8 mouse cellular contexts compared by ENCODE assay signal in the genomic region with DNA sequence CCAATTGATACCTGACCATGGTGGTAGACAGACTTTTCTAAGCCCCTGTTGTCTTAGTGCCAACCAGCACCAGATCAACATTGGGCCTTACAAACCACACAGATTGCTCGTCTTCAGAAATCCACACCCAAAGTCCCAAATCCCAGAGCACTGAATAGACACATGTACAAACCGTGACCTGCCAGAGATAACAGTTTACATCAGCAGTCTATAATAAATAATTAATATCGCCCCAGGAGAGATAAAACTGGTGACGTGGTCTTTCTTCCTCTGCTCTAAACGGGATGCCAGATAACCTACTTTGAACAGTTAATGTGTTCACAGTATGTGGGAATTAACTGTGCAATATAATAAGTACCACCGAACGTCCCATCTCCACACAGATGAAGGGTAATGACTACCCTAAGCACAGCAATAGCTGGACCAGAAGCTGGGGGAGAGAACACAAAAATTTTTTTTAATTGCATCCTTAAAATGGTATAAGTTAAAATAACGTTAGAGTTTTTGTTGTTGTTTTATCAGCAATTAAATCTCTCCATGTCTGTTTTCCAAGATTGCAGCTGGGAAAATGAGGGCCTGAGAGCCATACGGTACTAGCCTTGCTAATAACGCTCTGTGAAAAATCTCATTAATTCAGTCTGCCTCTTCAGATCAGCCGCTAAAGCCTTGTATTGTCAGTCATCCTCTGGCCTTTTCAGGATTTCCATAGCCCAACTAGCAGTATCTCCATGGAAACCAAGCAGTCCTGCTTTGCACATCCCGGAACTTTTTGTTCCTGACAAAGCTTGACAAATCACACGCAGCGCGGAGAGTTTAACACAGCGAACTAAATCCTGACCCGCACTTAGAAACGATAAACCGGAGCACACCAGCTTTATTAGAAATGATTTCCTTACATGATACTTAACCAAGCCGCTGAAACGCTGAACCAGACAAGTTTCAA.
DNase-seq lines count a peak whose midpoint lies in the region; ATAC-seq and TF ChIP-seq lines count a peak whose summit lies in the region.

No protein-coding gene starts in this region.

- H3K4me1 ChIP-seq in forebrain, embryonic 16.5 days (replicated peaks; ENCODE audit: control insufficient read depth, insufficient read depth, low read length) = peaks cover 37% of the 10 kb centered on the region
- peaks cover 16% of the 10 kb centered on the region for H3K4me1 ChIP-seq in hindbrain, postnatal 0 days (ENCODE audit: insufficient read depth, low read length)
- H3K4me1 ChIP-seq in stomach, embryonic 16.5 days (ENCODE audit: control insufficient read depth, insufficient read depth, low read length) = peaks cover 4% of the 10 kb centered on the region; the same call in 1 of the 2 replicates
- peaks cover 7% of the 10 kb centered on the region for H3K4me1 ChIP-seq in thymus, adult 2 months (replicated peaks; ENCODE audit: control insufficient read depth, insufficient read depth, low read length)

- H3K9ac ChIP-seq in forebrain, embryonic 16.5 days (replicated peaks; ENCODE audit: low read depth, low read length) = peak overlapping the region; percentile 35
- no peak overlapping the region for H3K9ac ChIP-seq in hindbrain, postnatal 0 days (replicated peaks; ENCODE audit: low read length)
- H3K9ac ChIP-seq in stomach, embryonic 16.5 days (ENCODE audit: low read length) = peak overlapping the region; percentile 49

- no peak for TF ChIP-seq POLR2A in thymus, adult 2 months (IDR thresholded peaks at IDR 0.05; ENCODE audit: control insufficient read depth, extremely low read depth, insufficient read depth, low read length, poor library complexity)

- H3K4me2 ChIP-seq in forebrain, embryonic 16.5 days (ENCODE audit: low read length) = peak overlapping the region; percentile 51
- peak overlapping the region; percentile 43 for H3K4me2 ChIP-seq in hindbrain, postnatal 0 days (ENCODE audit: low read depth, low read length)
- H3K4me2 ChIP-seq in stomach, embryonic 16.5 days (ENCODE audit: low read depth, low read length) = peak overlapping the region; percentile 22

- WGBS in forebrain, embryonic 16.5 days = 2% methylated on average over 21 of the region's 21 CpGs
- WGBS in hindbrain, postnatal 0 days = 7% methylated on average over 21 of the region's 21 CpGs
- WGBS in stomach, embryonic 16.5 days = 23% methylated on average over 21 of the region's 21 CpGs
- 81% methylated on average over 21 of the region's 21 CpGs for WGBS in thymus, adult 2 months

- ATAC-seq in forebrain, embryonic 16.5 days = peak; percentile 95
- ATAC-seq in hindbrain, postnatal 0 days = peak; percentile 93
- no peak for ATAC-seq in stomach, embryonic 16.5 days (ENCODE audit: insufficient read depth, low FRiP score)

- peak overlapping the region; percentile 6 for H3K4me3 ChIP-seq in forebrain, embryonic 16.5 days (replicated peaks; ENCODE audit: low read length)
- 0 out of 2 replicates have a peak overlapping the region, but pooled peaks have one; percentile 8 for H3K4me3 ChIP-seq in hindbrain, postnatal 0 days (ENCODE audit: low read length)
- peak overlapping the region; percentile 12; the same call in 1 of the 2 replicates for H3K4me3 ChIP-seq in stomach, embryonic 16.5 days (replicated peaks; ENCODE audit: low read length)
- H3K4me3 ChIP-seq in thymus, adult 2 months (ENCODE audit: control insufficient read depth, insufficient read depth, low read length) = no peak overlapping the region

- H3K9me3 ChIP-seq in forebrain, embryonic 16.5 days (ENCODE audit: control insufficient read depth, low read length) = no peaks in the 10 kb centered on the region
- H3K9me3 ChIP-seq in hindbrain, postnatal 0 days (ENCODE audit: low read length) = no peaks in the 10 kb centered on the region
- 0 out of 2 replicates have a peak, but pooled peaks cover 3% of the 10 kb centered on the region for H3K9me3 ChIP-seq in stomach, embryonic 16.5 days (replicated peaks; ENCODE audit: control insufficient read depth, low read length)

- no peaks in the 10 kb centered on the region for H3K27me3 ChIP-seq in forebrain, embryonic 16.5 days (replicated peaks; ENCODE audit: control insufficient read depth, insufficient read depth, low read length)
- H3K27me3 ChIP-seq in hindbrain, postnatal 0 days (ENCODE audit: insufficient read depth, low read length) = no peaks in the 10 kb centered on the region
- peaks cover 3% of the 10 kb centered on the region; the same call in 1 of the 2 replicates for H3K27me3 ChIP-seq in stomach, embryonic 16.5 days (ENCODE audit: control insufficient read depth, insufficient read depth, low read length)
- H3K27me3 ChIP-seq in thymus, adult 2 months (ENCODE audit: control insufficient read depth, insufficient read depth, low read length) = no peaks in the 10 kb centered on the region

- intact Hi-C loops in heart, postnatal 25 days (cut with DNase I) = no loop called here

- peak overlapping the region; percentile 85 for H3K27ac ChIP-seq in forebrain, embryonic 16.5 days (ENCODE audit: low read length)
- peak overlapping the region; percentile 36; the same call in 1 of the 2 replicates for H3K27ac ChIP-seq in hindbrain, postnatal 0 days
- H3K27ac ChIP-seq in stomach, embryonic 16.5 days (ENCODE audit: low read length) = no peak overlapping the region
- no peak overlapping the region for H3K27ac ChIP-seq in thymus, adult 2 months (ENCODE audit: control insufficient read depth, insufficient read depth, low read length)

- peak; percentile 25 to 38 for DNase-seq in heart, adult 18-20 months
- no peak for DNase-seq in heart, postnatal 25 days (ENCODE audit: low spot score)
- peak; percentile 87 for DNase-seq in hindbrain, postnatal 0 days (ENCODE audit: low spot score)
- peak; percentile 79 for DNase-seq in mesoderm, embryonic 11.5 days (ENCODE audit: low read depth, low spot score)
- no peak for DNase-seq in thymus, postnatal 4 days
- DNase-seq in thymus, adult 2 months = no peak

- no peak for TF ChIP-seq CTCF in hindbrain, postnatal 0 days (IDR thresholded peaks at IDR 0.05; ENCODE audit: low read depth)
- TF ChIP-seq CTCF in thymus, adult 2 months (IDR thresholded peaks at IDR 0.05; ENCODE audit: borderline replicate concordance, control insufficient read depth, extremely low read depth, insufficient read depth, low read length, poor library complexity) = no peak

- no peaks in the 10 kb centered on the region for H3K36me3 ChIP-seq in forebrain, embryonic 16.5 days (ENCODE audit: control insufficient read depth, insufficient read depth)
- H3K36me3 ChIP-seq in hindbrain, postnatal 0 days (ENCODE audit: insufficient read depth, low read length) = no peaks in the 10 kb centered on the region
- H3K36me3 ChIP-seq in stomach, embryonic 16.5 days (ENCODE audit: control insufficient read depth, insufficient read depth, low read length) = no peaks in the 10 kb centered on the region
- no peaks in the 10 kb centered on the region for H3K36me3 ChIP-seq in thymus, adult 2 months (ENCODE audit: control insufficient read depth, insufficient read depth, low read length)

Comparison
In these comparisons a context has a peak if more than half of its experiments do, and no peak if none do; other contexts are left out.
1. DNase-seq: peak in heart, adult 18-20 months (2 of 2), hindbrain, postnatal 0 days (single experiment) and mesoderm, embryonic 11.5 days (single experiment); none in heart, postnatal 25 days (single experiment), thymus, postnatal 4 days (single experiment) and thymus, adult 2 months (single experiment).
2. H3K27ac ChIP-seq: peak in forebrain, embryonic 16.5 days (single experiment) and hindbrain, postnatal 0 days (single experiment); none in stomach, embryonic 16.5 days (single experiment) and thymus, adult 2 months (single experiment).
3. Peak in every context shown above with its lines, with median percentiles within 50 percentile points of each other: H3K4me2 ChIP-seq.